Mouse (Mus musculus): Measurements from ENCODE around the gene Tmem91. TPM values are rescaled to one million over a fixed set of nuclear protein-coding genes. Genes with fewer than 3 reads are reported as not detected.

Gene Tmem91
- total and polyA plus RNA-seq, 3 experiments, result 0.55 to 1.3 TPM; not detected in 1

DNA sequence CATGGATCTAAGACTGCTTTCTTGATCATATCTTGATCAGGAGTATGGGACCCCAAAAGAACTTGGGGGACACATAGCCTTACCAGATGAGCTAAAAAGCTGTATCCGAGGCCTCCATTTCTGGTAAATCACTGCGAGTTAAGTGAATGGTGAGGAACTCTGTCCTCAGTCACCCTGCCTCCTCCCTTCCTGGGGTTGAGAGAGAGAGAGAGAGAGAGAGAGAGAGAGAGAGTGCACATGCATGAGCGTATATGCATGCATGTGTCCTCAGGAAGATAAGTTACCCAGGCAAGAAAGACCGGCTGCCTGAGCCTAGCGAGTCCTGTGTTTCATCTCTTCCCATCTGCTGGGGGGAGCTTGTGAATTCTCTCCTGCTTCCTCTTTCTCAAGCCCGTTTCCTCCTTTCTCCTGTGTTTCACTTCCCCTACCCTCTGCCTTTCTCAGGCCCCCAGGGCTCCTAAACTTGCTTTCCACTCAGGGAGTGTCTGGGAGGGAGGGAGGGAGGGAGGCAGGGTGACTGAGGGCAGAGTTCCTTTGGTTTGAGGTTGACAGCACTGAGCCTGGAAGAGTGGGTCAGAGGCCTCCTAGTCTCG, 31.7 kb upstream of the Tmem91 start:
- Histone ChIP-seq H3K4me2 (ENCODE audit: insufficient read depth, low read depth, poor library complexity, severe bottlenecking) (no peak overlapping the region), H3K27me3 (replicated peaks) (no peaks in the 10 kb centered on the region), H3K9me3 (replicated peaks; ENCODE audit: low read length) (peaks cover 8% of the 10 kb centered on the region), H3K4me3 (replicated peaks in 1 of 3; ENCODE audit: low read depth in 2 of 3, low read length in 2 of 3, poor library complexity in 1 of 3) (no peak overlapping the region), H3K79me2 (replicated peaks; ENCODE audit: control insufficient read depth, extremely low read depth, insufficient read depth, poor library complexity, severe bottlenecking) (no peaks in the 10 kb centered on the region), H3K36me3 (replicated peaks in 1 of 2; ENCODE audit: control insufficient read depth in 1 of 2, insufficient read depth in 1 of 2, low read length in 1 of 2) (peaks cover 44 to 81% of the 10 kb centered on the region in 2 experiments), H3K9ac (ENCODE audit: insufficient read depth, low read depth) (no peak overlapping the region), H3K27ac (ENCODE audit: insufficient read depth, low read depth) (0 out of 2 replicates have a peak overlapping the region, but pooled peaks have one; percentile 5), H3K4me1 (ENCODE audit: control insufficient read depth in 1 of 2, insufficient read depth in 2 of 2) (peaks cover 32 to 67% of the 10 kb centered on the region in 2 experiments)
- TF ChIP-seq MAZ (IDR thresholded peaks at IDR 0.05; ENCODE audit: low read depth, low read length), result peak; percentile 35; the same call in 1 of the 2 replicates
- no peak for TF ChIP-seq RCOR1 (conservative IDR thresholded peaks at IDR 0.05; ENCODE audit: low read depth, low read length)
- no peak for TF ChIP-seq HCFC1 (IDR thresholded peaks at IDR 0.05; ENCODE audit: low read depth, low read length)
- no peak for TF ChIP-seq JUND (conservative IDR thresholded peaks at IDR 0.05; ENCODE audit: low read depth, low read length)
- no peak for TF ChIP-seq ZKSCAN1 (IDR thresholded peaks at IDR 0.05; ENCODE audit: borderline replicate concordance, low read depth, low read length)
- no peak for TF ChIP-seq MXI1 (IDR thresholded peaks at IDR 0.05; ENCODE audit: low read depth, low read length)
- TF ChIP-seq MEF2A (IDR thresholded peaks at IDR 0.05; ENCODE audit: borderline replicate concordance, low read depth, low read length), result no peak
- no peak for TF ChIP-seq POLR2AphosphoS2 (IDR thresholded peaks at IDR 0.05; ENCODE audit: low read depth, low read length)
- no peak for TF ChIP-seq ELF1 (IDR thresholded peaks at IDR 0.05; ENCODE audit: low read depth, low read length)
- no peak for TF ChIP-seq PAX5 (IDR thresholded peaks at IDR 0.05; ENCODE audit: low read length)
- TF ChIP-seq SMC3 (IDR thresholded peaks at IDR 0.05; ENCODE audit: low read depth, low read length), result no peak
- no peak for TF ChIP-seq MAFK (IDR thresholded peaks at IDR 0.05; ENCODE audit: insufficient replicate concordance, low read length)
- no peak for TF ChIP-seq ZNF384 (IDR thresholded peaks at IDR 0.05; ENCODE audit: low read depth, low read length)
- TF ChIP-seq MYC (IDR thresholded peaks at IDR 0.05; ENCODE audit: low read depth, low read length), result no peak
- peak; percentile 59 for TF ChIP-seq IRF4 (IDR thresholded peaks at IDR 0.05; ENCODE audit: low read depth, low read length)
- TF ChIP-seq KAT2A (IDR thresholded peaks at IDR 0.05; ENCODE audit: insufficient replicate concordance, low read length), result no peak
- 0 out of 2 replicates have a peak, but pooled peaks have one; percentile 6 for TF ChIP-seq BHLHE40 (IDR thresholded peaks at IDR 0.05; ENCODE audit: low read depth, low read length)
- no peak for TF ChIP-seq GABPA (IDR thresholded peaks at IDR 0.05; ENCODE audit: insufficient replicate concordance, low read depth, low read length)
- peak; percentile 76 for TF ChIP-seq EP300 (IDR thresholded peaks at IDR 0.05; ENCODE audit: low read length)
- no peak for TF ChIP-seq TCF12 (IDR thresholded peaks at IDR 0.05; ENCODE audit: low read depth, low read length)
- TF ChIP-seq NELFE (IDR thresholded peaks at IDR 0.05; ENCODE audit: low read depth, low read length), result no peak
- TF ChIP-seq POLR2A (IDR thresholded peaks at IDR 0.05; ENCODE audit: low read depth, low read length), result no peak
- dilution Hi-C loops (cut with MboI; ENCODE audit: extremely low pct_ligation_motif_present, extremely low pct_unique_long_range_greater_than_20kb, low sequenced_read_pairs), result no loop called here
- in situ Hi-C loops (cut with MboI; ENCODE audit: low pct_ligation_motif_present, low pct_unique_long_range_greater_than_20kb, low sequenced_read_pairs), result no loop called here
- DNase-seq (ENCODE audit: extremely low read depth), result peak; percentile 48
